Mouse (Mus musculus): ENCODE results near the gene 4921509C19Rik.
"Not testable (repeated sequence)": the region's sequence is repeated elsewhere in the genome, so short reads cannot be mapped to it uniquely, and the experiment has no call there.

The 4921509C19Rik gene

GRCm38 (mm10) chr2:151476053-151476452 lies at the start of gene 4921509C19Rik:
Gene 4921509C19Rik (minus strand): TSS chr2:151476153.
- in situ Hi-C loops (cut with MboI; ENCODE audit: unreplicated experiment in 2 of 2): not testable (repeated sequence)

- in situ Hi-C loops (cut with MboI; ENCODE audit: unreplicated experiment in 2 of 2): loop anchor here (25.0 kb wide), 4 partner anchors 462 to 963 kb away; partner anchors contain the start of genes Csnk2a1 (in 1 of the 2), Cst7 (in 1 of the 2), Fam110a (in 1 of the 2) and Slc52a3 (in 1 of the 2)
These were observed 49.6 kb upstream of the 4921509C19Rik start for GRCm38 (mm10) chr2:151525520-151525919.

GRCm38 (mm10) chr2:151524324-151525041 lies 48.5 kb upstream of the 4921509C19Rik start:
- in situ Hi-C loops (cut with MboI; ENCODE audit: unreplicated experiment in 2 of 2): loop anchor here (25.0 kb wide), 5 partner anchors 338 to 962 kb away; partner anchors contain the start of genes Csnk2a1 (in 1 of the 2), Cst7 (in 1 of the 2), Fam110a (in 1 of the 2) and Slc52a3 (in 1 of the 2)

GRCm38 (mm10) chr2:151519000-151519399 lies 43.0 kb upstream of the 4921509C19Rik start:
- in situ Hi-C loops (cut with MboI; ENCODE audit: unreplicated experiment in 2 of 2): loop anchor here in 1 of 2 experiments (25.0 kb wide), 1 partner anchor 343 kb away; no protein-coding TSS in a partner anchor

GRCm38 (mm10) chr2:151513525-151514285 lies 37.8 kb upstream of the 4921509C19Rik start:
- in situ Hi-C loops (cut with MboI; ENCODE audit: unreplicated experiment in 2 of 2): loop anchor here in 1 of 2 experiments (25.0 kb wide), 1 partner anchor 349 kb away; no protein-coding TSS in a partner anchor

- in situ Hi-C loops (cut with MboI; ENCODE audit: unreplicated experiment in 2 of 2): loop anchor here in 1 of 2 experiments (25.0 kb wide), 1 partner anchor 350 kb away; no protein-coding TSS in a partner anchor
These were observed 36.2 kb upstream of the 4921509C19Rik start for GRCm38 (mm10) chr2:151512199-151512598.

- in situ Hi-C loops (cut with MboI; ENCODE audit: unreplicated experiment in 2 of 2): loop anchor here (5.0 to 25.0 kb wide), 3 partner anchors 38 to 358 kb away; partner anchors contain the start of gene Fkbp1a (in 1 of the 2)
These were observed 28.3 kb upstream of the 4921509C19Rik start for GRCm38 (mm10) chr2:151504226-151504625.

- in situ Hi-C loops (cut with MboI; ENCODE audit: unreplicated experiment in 2 of 2): loop anchor here (5.0 to 25.0 kb wide), 3 partner anchors 42 to 362 kb away; partner anchors contain the start of gene Fkbp1a (in 1 of the 2)
These were observed 24.6 kb upstream of the 4921509C19Rik start for GRCm38 (mm10) chr2:151500442-151501007.

- in situ Hi-C loops (cut with MboI; ENCODE audit: unreplicated experiment in 2 of 2): loop anchor here (5.0 to 10.0 kb wide), 4 partner anchors 49 to 824 kb away; no protein-coding TSS in a partner anchor
These were observed 22.4 kb upstream of the 4921509C19Rik start for GRCm38 (mm10) chr2:151498358-151498757.

GRCm38 (mm10) chr2:151494035-151494803 lies 18.3 kb upstream of the 4921509C19Rik start, which contains the start of gene Nsfl1c:
Gene Nsfl1c (plus strand): TSS chr2:151494182.
- in situ Hi-C loops (cut with MboI; ENCODE audit: unreplicated experiment in 2 of 2): loop anchor here (5.0 to 10.0 kb wide), 5 partner anchors 191 to 819 kb away; partner anchors contain the start of gene Psmf1 (in 2 of the 2)

GRCm38 (mm10) chr2:151486496-151486895 lies 10.5 kb upstream of the 4921509C19Rik start:
- in situ Hi-C loops (cut with MboI; ENCODE audit: unreplicated experiment in 2 of 2): no loop called here

- in situ Hi-C loops (cut with MboI; ENCODE audit: unreplicated experiment in 2 of 2): loop anchor here in 1 of 2 experiments (10.0 kb wide), 1 partner anchor 760 kb away; no protein-coding TSS in a partner anchor
These were observed 41.0 kb downstream of the 4921509C19Rik start for GRCm38 (mm10) chr2:151434971-151435370.

- in situ Hi-C loops (cut with MboI; ENCODE audit: unreplicated experiment in 2 of 2): loop anchor here in 1 of 2 experiments (10.0 kb wide), 1 partner anchor 759 kb away; no protein-coding TSS in a partner anchor
These were observed 41.8 kb downstream of the 4921509C19Rik start for GRCm38 (mm10) chr2:151434203-151434602.
